Mouse (Mus musculus): ENCODE measurements around the gene Prkab2. TPM values are rescaled to one million over a fixed set of nuclear protein-coding genes. Genes with fewer than 3 reads are reported as not detected.

The Prkab2 gene
- total and polyA plus RNA-seq, 3 experiments = 0.68 to 1.5 (median 1.4) TPM

DNA sequence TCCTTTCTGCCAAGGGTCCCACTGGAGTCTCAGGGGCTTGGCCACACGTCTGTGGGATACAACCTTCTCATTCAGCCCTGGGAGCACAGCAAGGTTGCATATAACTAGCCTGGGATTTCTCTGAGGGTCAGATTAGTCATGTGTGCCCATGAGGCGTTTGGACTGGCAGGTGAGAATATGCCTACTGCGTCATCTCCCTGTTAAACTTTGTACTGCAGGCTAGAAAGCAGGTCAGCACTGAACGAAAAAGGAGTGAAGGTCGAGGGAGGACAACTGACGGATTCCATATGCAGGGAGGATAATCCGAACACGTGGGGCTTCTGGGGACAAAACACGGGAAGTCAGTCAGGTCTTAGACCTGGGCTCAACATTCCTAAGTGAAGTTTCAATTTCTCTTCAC is 39.3 kb downstream of the Prkab2 start:
- TF ChIP-seq MAZ (IDR thresholded peaks at IDR 0.05; ENCODE audit: low read depth, low read length) = no peak
- TF ChIP-seq USF1 (IDR thresholded peaks at IDR 0.05; ENCODE audit: low read depth, low read length) = no peak
- TF ChIP-seq ZNF384 (IDR thresholded peaks at IDR 0.05; ENCODE audit: low read depth, low read length) = no peak
- no peak for TF ChIP-seq RCOR1 (conservative IDR thresholded peaks at IDR 0.05; ENCODE audit: low read depth, low read length)
- TF ChIP-seq TBP (conservative IDR thresholded peaks at IDR 0.05; ENCODE audit: low read depth, low read length) = no peak
- no peak for TF ChIP-seq PAX5 (IDR thresholded peaks at IDR 0.05; ENCODE audit: low read length)
- TF ChIP-seq ZKSCAN1 (IDR thresholded peaks at IDR 0.05; ENCODE audit: borderline replicate concordance, low read depth, low read length) = no peak
- H3K4me1 ChIP-seq (ENCODE audit: control insufficient read depth in 1 of 2, insufficient read depth in 2 of 2) = no peaks in the 10 kb centered on the region
- H3K79me2 ChIP-seq (replicated peaks; ENCODE audit: control insufficient read depth, extremely low read depth, insufficient read depth, poor library complexity, severe bottlenecking) = no peaks in the 10 kb centered on the region
- H3K4me2 ChIP-seq (ENCODE audit: insufficient read depth, low read depth, poor library complexity, severe bottlenecking) = no peak overlapping the region
- no peak overlapping the region for H3K9ac ChIP-seq (ENCODE audit: insufficient read depth, low read depth)
- H3K4me3 ChIP-seq (replicated peaks in 1 of 3; ENCODE audit: low read depth in 2 of 3, low read length in 2 of 3, poor library complexity in 1 of 3) = no peak overlapping the region
- in situ Hi-C loops (cut with MboI; ENCODE audit: low pct_ligation_motif_present, low pct_unique_long_range_greater_than_20kb, low sequenced_read_pairs) (loop anchor here (25.0 kb wide), 1 partner anchor 465 kb away; the partner anchor contains the start of gene Adam30), dilution Hi-C loops (cut with MboI; ENCODE audit: extremely low pct_ligation_motif_present, extremely low pct_unique_long_range_greater_than_20kb, low sequenced_read_pairs) (no loop called here)
- H3K9me3 ChIP-seq (replicated peaks; ENCODE audit: low read length) = no peaks in the 10 kb centered on the region
- peaks cover 19% of the 10 kb centered on the region for H3K27me3 ChIP-seq (replicated peaks)
- no peak overlapping the region for H3K27ac ChIP-seq (ENCODE audit: insufficient read depth, low read depth)
- DNase-seq (ENCODE audit: extremely low read depth) = no peak
- H3K36me3 ChIP-seq (replicated peaks in 1 of 2; ENCODE audit: control insufficient read depth in 1 of 2, insufficient read depth in 1 of 2, low read length in 1 of 2) = no peaks in the 10 kb centered on the region

DNA sequence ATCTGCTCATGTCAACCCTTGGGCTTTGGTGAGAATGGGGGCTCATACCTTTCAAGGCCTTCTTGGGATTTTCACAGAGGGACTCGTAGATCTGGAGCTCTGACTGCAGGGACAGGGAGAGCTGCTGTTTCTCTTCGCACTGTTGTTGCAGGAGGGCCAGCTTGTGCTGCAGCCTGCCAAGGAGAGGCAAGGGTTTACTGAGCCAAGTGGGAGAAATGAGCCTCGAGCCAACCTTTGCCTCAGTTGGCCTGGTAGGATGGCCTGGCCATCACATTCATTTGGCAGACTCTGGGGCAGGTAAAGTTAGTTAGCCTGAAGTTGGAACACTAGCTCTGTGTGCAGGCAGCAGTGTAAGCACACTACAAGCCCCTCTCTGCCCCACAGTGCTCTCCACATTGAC is 41.1 kb downstream of the Prkab2 start:
- no peak for DNase-seq (ENCODE audit: extremely low read depth)
- Histone ChIP-seq H3K79me2 (replicated peaks; ENCODE audit: control insufficient read depth, extremely low read depth, insufficient read depth, poor library complexity, severe bottlenecking) (no peaks in the 10 kb centered on the region), H3K27ac (ENCODE audit: insufficient read depth, low read depth) (no peak overlapping the region), H3K9ac (ENCODE audit: insufficient read depth, low read depth) (no peak overlapping the region), H3K27me3 (replicated peaks) (peaks cover 12% of the 10 kb centered on the region), H3K4me2 (ENCODE audit: insufficient read depth, low read depth, poor library complexity, severe bottlenecking) (no peak overlapping the region), H3K36me3 (replicated peaks in 1 of 2; ENCODE audit: control insufficient read depth in 1 of 2, insufficient read depth in 1 of 2, low read length in 1 of 2) (no peaks in the 10 kb centered on the region), H3K9me3 (replicated peaks; ENCODE audit: low read length) (no peaks in the 10 kb centered on the region), H3K4me1 (ENCODE audit: control insufficient read depth in 1 of 2, insufficient read depth in 2 of 2) (0 out of 4 replicates have a peak, but pooled peaks cover 0 to 2% of the 10 kb centered on the region in 2 experiments), H3K4me3 (replicated peaks in 1 of 3; ENCODE audit: low read depth in 2 of 3, low read length in 2 of 3, poor library complexity in 1 of 3) (no peak overlapping the region)
- in situ Hi-C loops (cut with MboI; ENCODE audit: low pct_ligation_motif_present, low pct_unique_long_range_greater_than_20kb, low sequenced_read_pairs) (loop anchor here (25.0 kb wide), 1 partner anchor 463 kb away; the partner anchor contains the start of gene Adam30), dilution Hi-C loops (cut with MboI; ENCODE audit: extremely low pct_ligation_motif_present, extremely low pct_unique_long_range_greater_than_20kb, low sequenced_read_pairs) (no loop called here)
- TF ChIP-seq RAD21 (IDR thresholded peaks at IDR 0.05; ENCODE audit: low read depth, low read length) (no peak), NELFE (IDR thresholded peaks at IDR 0.05; ENCODE audit: low read depth, low read length) (no peak)

DNA sequence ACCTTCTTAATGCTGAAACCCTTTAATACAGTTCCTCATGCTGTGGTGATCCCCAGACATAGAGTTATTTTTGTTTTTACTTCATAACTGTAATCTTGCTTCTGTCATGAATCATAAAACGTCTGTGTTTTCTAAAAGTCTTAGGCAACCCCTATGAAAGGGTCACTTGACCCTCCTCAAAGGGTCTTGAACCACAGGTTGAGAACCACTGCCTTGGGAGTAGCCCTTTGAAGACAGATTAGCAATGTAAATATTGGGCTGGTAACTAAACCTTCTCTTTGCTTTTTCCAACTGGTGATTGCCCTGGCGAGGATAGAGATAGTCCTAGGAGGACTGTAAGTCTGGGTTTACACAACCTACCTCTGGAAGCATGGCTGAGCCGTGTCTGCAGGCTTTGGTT is 43.2 kb downstream of the Prkab2 start:
- in situ Hi-C loops (cut with MboI; ENCODE audit: low pct_ligation_motif_present, low pct_unique_long_range_greater_than_20kb, low sequenced_read_pairs) (no loop called here), dilution Hi-C loops (cut with MboI; ENCODE audit: extremely low pct_ligation_motif_present, extremely low pct_unique_long_range_greater_than_20kb, low sequenced_read_pairs) (no loop called here)
- H3K27ac ChIP-seq (ENCODE audit: insufficient read depth, low read depth) = no peak overlapping the region
- no peak overlapping the region for H3K9ac ChIP-seq (ENCODE audit: insufficient read depth, low read depth)
- no peak overlapping the region for H3K4me3 ChIP-seq (replicated peaks in 1 of 3; ENCODE audit: low read depth in 2 of 3, low read length in 2 of 3, poor library complexity in 1 of 3)
- H3K4me1 ChIP-seq (ENCODE audit: control insufficient read depth in 1 of 2, insufficient read depth in 2 of 2) = 0 out of 4 replicates have a peak, but pooled peaks cover 0 to 2% of the 10 kb centered on the region in 2 experiments
- H3K9me3 ChIP-seq (replicated peaks; ENCODE audit: low read length) = no peaks in the 10 kb centered on the region
- no peaks in the 10 kb centered on the region for H3K79me2 ChIP-seq (replicated peaks; ENCODE audit: control insufficient read depth, extremely low read depth, insufficient read depth, poor library complexity, severe bottlenecking)
- TF ChIP-seq MAFK (IDR thresholded peaks at IDR 0.05; ENCODE audit: insufficient replicate concordance, low read length) = no peak
- TF ChIP-seq NRF1 (IDR thresholded peaks at IDR 0.05; ENCODE audit: low read depth, low read length) = no peak
- TF ChIP-seq USF2 (conservative IDR thresholded peaks at IDR 0.05; ENCODE audit: low read depth, low read length) = no peak
- TF ChIP-seq RAD21 (IDR thresholded peaks at IDR 0.05; ENCODE audit: low read depth, low read length) = no peak
- no peak for TF ChIP-seq PAX5 (IDR thresholded peaks at IDR 0.05; ENCODE audit: low read length)
- no peak for DNase-seq (ENCODE audit: extremely low read depth)
- H3K27me3 ChIP-seq (replicated peaks) = peaks cover 4% of the 10 kb centered on the region
- H3K36me3 ChIP-seq (replicated peaks in 1 of 2; ENCODE audit: control insufficient read depth in 1 of 2, insufficient read depth in 1 of 2, low read length in 1 of 2) = no peaks in the 10 kb centered on the region
- no peak overlapping the region for H3K4me2 ChIP-seq (ENCODE audit: insufficient read depth, low read depth, poor library complexity, severe bottlenecking)
